Mouse (Mus musculus) liver, adult 2 months (tissue): Measurements from ENCODE around the gene Smo.

Experiments
- CTCF ChIP-seq: fragments of 200-500 bp; IDR thresholded peaks from 2 replicates; pipeline ENCODE4 v1.5.1; 2011; ENCODE audit warnings: low read depth, low read length, control low read depth
- POLR2A ChIP-seq: fragments of 200-500 bp; IDR thresholded peaks from 2 replicates; pipeline ENCODE4 v1.6.1; 2011; ENCODE audit warnings: low read length, control low read depth; ENCODE audit not compliant: insufficient read depth; ENCODE audit errors: extremely low read depth

GRCm38 (mm10) chr6:29689458-29689857, 45.8 kb upstream of the Smo start:
- TF ChIP-seq CTCF (no peak), POLR2A (no peak)
